Mouse (Mus musculus): ENCODE results near the gene Tnrc6b.
"Not testable (repeated sequence)": the region's sequence is repeated elsewhere in the genome, so short reads cannot be mapped to it uniquely, and the experiment has no call there.

Tnrc6b gene

GRCm38 (mm10) chr15:80850004-80850403, 138.9 kb downstream of the Tnrc6b start:
- DNase-seq (ENCODE audit: low spot score): no peak

GRCm38 (mm10) chr15:80850682-80851475, 139.8 kb downstream of the Tnrc6b start:
- no peak for DNase-seq (ENCODE audit: low spot score)

GRCm38 (mm10) chr15:80852122-80852521, 141.0 kb downstream of the Tnrc6b start:
- DNase-seq (ENCODE audit: low spot score): no peak

DNA sequence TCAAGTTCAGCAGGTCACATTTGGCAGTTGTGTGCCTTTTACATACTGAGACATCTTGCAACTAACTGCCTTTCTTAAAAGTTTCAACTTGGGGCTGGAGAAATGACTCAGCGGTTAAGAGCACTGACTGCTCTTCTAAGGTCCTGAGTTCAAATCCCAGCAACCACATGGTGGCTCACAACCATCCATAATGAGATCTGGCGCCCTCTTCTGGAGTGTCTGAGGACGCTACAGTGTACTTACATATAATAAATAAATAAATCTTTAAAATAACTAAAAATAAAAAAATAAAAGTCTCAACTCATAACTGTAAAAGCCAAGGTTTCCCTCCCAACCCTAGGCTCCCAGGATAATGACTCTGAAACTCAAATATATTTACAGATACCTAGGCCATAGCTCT, 141.4 kb downstream of the Tnrc6b start:
- DNase-seq (ENCODE audit: low spot score): not testable (repeated sequence)

- DNase-seq (ENCODE audit: low spot score): no peak
These were observed 148.3 kb downstream of the Tnrc6b start for GRCm38 (mm10) chr15:80859366-80859765.

DNA sequence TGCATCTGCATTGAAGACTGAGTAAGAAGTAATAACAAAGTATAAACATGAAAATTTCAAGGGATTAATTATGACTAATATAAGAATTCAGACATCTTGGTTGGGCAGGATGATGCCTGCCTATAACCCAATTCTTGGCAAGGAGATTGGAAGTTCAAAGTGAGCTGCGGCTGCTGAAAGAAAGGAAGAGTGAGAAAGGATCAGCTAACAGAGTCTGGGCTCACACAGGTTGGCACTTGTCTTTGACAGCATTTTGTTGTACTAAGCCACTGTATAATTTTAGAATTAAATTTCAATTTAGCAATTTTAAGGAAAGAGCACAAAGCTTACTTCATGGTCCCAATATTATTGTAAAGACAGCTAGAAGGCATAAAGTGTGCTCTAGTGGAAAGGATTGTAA, 150.2 kb downstream of the Tnrc6b start:
- no peak for DNase-seq (ENCODE audit: low spot score)

DNA sequence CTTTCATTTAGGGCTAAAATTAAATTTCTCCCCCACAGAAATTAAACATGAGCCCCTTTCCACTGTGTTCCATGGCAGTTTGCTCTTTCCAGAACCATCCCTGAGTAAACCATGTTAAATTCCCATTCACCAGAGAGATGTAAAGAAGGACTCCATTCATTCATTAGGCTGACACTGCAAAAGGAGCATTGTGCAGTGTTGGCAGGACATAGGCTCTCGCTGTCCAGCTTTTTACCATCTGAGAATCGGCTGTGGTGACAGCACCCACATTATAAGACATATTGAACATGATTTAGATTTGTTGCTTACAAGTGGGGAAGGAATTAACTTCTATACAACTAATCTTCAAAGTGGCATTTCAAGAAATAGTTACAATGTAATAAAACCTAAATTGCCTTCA, 150.9 kb downstream of the Tnrc6b start:
- no peak for DNase-seq (ENCODE audit: low spot score)

- DNase-seq (ENCODE audit: low spot score): not testable (repeated sequence)
These were observed 157.5 kb downstream of the Tnrc6b start for GRCm38 (mm10) chr15:80868603-80869002.

DNA sequence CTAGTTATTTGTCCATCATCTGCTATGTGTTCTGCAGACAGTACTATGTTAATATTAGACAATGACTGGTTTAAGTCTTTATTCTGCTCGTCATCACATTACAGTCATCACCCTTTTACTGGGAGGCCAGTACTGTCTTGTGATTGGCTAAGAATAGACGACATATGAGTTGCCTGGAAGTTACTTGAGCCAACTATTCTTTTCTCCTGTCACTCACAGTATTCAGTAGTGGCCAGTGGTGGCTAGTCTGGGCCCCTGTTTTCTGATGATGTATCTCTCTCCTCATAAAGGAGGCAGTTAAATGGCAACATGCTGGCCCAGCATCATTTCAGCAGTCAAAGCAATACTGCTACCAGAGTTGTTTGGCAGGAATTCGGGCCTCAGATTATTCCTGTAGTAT, 163.6 kb downstream of the Tnrc6b start:
- no peak for DNase-seq (ENCODE audit: low spot score)

DNA sequence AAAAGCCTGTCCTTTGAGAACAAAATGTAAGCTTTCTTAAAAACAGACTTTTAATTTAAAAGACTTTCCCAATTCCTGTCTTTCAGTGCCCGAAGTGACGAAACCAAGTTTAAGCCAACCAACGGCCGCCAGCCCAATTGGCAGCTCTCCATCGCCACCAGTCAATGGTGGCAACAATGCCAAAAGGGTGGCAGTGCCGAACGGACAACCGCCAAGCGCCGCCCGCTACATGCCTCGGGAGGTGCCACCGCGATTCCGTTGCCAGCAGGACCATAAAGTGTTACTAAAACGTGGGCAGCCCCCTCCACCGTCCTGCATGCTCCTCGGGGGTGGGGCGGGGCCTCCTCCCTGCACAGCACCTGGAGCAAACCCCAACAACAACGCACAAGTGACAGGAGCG, 165.1 kb downstream of the Tnrc6b start:
- DNase-seq (ENCODE audit: low spot score): no peak

DNA sequence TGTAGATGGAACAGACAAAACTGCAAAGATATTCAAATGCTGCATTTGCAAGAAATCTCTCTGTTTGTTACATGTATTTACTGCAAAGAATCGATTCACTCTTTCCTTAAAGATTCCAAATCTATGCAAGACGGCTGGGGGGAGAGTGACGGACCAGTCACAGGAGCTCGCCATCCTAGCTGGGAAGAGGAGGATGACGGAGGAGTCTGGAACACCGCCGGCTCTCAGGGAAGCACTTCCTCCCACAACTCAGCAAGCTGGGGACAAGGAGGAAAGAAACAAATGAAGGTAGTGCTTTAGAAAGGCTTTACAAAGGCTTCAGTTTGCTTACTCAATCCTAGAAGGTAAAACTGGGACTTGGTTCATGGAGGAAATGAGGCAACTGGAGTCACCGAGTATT, 173.0 kb downstream of the Tnrc6b start:
- DNase-seq (ENCODE audit: low spot score): no peak

DNA sequence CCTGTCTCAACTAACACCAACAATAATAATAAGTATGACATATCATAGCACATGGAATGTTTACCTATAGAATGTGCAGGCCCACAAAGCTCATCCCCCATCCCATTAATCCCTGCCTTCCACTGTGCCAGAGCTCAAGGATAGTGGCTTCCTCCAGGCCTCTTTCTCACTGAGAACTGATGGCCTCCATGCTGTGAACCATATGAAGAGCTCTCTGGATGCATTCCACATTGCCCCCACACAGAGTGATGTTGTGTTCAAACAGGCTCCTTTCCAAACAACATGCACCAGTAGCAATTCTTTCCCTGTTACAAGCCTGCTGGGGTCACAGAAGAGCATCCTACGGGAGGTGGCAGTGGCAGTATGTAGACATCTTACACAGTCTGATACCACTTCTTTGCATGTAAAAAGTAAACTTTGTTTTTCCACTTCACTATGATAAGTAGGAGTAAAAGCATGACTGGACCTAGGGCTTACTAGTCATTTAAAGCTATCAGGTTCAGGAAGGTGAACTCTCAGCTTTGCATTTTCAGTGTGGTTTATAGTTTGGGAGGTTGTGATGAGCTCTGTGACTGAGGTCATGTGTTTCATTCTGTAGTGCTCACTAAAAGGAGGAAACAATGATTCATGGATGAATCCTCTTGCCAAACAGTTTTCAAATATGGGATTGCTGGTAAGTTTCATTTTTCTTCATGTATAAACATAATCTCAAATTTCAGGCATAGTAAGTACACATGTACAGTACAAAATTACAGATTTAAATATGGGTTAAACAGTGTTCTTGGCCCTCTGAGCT, 175.4 kb downstream of the Tnrc6b start:
- DNase-seq (ENCODE audit: low spot score): no peak

DNA sequence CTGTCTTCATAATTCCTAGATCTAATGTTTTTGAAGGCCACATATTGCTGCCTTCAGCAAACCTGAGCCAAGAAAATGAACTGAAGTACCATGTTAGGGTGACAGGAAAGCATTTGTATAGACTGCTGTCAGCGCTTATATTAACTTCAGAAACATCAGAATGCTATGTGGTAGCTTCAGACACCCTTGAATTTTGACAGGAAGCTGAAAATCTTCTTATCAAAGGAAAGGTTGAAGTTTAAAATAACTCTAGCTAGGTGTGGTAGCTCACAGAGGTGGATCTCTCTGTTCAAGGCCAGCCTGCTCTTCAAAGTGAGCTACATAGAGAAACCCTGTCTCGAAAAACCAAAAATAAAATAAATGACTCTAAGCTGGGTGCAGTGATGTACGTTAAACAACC, 181.2 kb downstream of the Tnrc6b start:
- DNase-seq (ENCODE audit: low spot score): no peak

DNA sequence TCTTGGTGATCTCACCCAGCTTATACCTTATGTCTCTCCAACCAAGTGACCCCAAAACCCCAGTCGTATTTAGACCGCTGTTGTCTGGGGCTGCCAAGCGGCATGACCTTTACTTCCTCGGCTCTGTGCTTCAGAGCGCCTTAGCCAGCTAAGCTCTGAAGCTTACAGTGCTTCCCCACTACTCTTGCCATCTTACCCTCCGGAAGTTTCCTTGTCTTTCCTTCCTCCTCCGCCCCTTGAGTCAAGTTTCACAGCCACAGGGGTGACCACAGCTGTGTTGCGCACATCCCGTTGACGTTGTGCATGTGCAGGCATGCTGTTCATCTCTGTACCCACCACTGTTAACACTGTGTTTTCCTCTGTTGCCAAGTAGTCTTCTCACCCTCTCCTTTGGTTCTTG, 185.6 kb downstream of the Tnrc6b start:
- DNase-seq (ENCODE audit: low spot score): no peak

DNA sequence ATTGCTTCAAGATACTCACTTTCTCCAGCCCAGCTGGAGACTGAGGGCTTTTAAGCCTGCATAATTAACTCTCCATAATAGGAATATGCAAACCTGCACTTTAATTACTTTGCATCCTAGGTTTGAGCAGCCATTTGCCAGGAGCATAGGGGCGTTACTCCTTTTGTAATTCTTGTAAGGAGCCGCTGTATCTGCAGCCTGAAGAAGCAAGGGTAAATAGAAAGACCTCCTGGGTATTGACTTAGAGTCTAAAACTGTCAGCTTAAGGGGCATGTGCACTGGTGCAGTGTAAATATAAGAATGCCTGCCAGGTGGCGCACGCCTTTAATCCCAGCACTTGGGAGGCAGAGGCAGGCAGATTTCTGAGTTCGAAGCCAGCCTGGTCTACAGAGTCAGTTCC, 186.8 kb downstream of the Tnrc6b start:
- no peak for DNase-seq (ENCODE audit: low spot score)

GRCm38 (mm10) chr15:80899806-80900205, 188.7 kb downstream of the Tnrc6b start:
- no peak for DNase-seq (ENCODE audit: low spot score)

GRCm38 (mm10) chr15:80901806-80902513, 190.8 kb downstream of the Tnrc6b start:
- DNase-seq (ENCODE audit: low spot score): peak; percentile 16

DNA sequence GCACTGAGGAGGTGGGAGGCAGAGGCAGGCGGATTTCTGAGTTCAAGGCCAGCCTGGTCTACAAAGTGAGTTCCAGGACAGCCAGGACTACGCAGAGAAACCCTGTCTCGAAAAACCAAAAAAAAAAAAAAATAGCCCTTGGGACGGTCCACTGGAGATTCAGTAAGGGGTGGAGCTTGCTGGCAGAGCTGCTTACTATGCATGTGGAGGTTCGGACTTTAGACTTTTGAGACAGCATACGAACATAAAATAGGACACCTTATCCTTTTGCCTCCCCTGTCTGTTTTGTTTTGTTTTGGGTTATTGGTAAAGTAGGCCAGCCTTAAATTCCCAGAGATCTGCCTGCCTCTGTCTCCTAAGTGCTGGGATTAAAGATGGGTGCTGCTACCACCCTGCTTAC, 193.7 kb downstream of the Tnrc6b start:
- DNase-seq (ENCODE audit: low spot score): not testable (repeated sequence)

GRCm38 (mm10) chr15:80910183-80910582, 199.1 kb downstream of the Tnrc6b start:
- DNase-seq (ENCODE audit: low spot score): no peak

DNA sequence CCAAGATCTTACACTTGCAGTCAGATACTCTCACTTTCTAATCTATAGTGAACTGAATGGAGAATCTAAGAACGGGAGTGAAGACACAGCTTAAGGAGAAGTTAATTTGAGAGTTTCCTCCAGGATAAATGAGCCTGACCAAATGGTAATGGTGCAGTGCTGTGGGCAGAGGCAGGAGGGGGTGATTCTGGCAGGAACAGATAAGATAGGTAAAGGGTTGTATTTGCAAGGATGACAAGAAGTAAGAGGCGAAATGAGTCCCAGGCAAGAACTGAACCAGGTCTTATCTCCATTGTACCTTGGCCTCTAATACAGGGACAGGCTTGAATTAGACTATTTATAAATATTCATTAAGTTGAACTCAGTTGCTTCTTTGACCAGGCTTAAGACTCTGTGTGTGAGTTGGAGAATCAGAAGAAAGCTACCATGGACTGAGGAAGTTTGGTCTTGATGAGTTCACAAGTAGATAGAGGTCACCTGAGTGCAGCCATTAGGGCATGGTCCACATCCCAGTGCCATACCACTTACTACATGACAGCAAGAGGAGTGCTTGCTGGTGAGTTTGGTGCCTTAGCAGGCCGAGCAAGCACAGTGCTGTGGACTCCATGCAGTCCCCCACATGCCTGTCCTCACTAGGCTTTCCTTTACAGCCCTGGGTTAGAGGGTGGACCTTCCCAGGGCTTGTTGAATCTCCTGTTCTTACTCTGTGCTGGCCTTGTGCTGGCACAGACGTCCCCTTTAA, 199.8 kb downstream of the Tnrc6b start:
- DNase-seq (ENCODE audit: low spot score): no peak

DNA sequence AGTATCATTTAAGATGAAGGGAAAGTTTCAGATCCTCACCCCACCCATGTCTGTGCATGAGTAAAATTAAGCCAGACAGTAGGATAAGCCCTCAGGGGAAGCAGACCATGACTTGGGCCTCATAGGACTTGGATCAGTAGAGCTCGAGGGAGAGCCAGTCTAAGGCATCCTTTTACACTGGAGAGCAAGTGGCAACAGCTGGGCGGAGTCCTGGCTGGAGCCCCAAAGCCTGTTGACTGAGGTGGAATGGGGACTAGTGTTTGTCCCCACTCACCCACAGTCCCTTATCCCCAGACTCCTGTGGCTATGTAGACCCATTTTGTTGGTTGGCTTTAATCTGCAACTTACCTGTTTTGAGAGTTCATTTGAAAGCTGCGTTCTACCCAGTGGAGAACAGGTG, 201.1 kb downstream of the Tnrc6b start:
- DNase-seq (ENCODE audit: low spot score): no peak

- no peak for DNase-seq (ENCODE audit: low spot score)
These were observed 202.7 kb downstream of the Tnrc6b start for GRCm38 (mm10) chr15:80913803-80914202.

Data from left cerebral cortex, adult 11 months (tissue).